Mouse (Mus musculus): ENCODE measurements around the gene Dnah2. TPM values are rescaled to one million over a fixed set of nuclear protein-coding genes. Genes with fewer than 3 reads are reported as not detected.
"Not testable (repeated sequence)": the region's sequence is repeated elsewhere in the genome, so short reads cannot be mapped to it uniquely, and the experiment has no call there.

Gene Dnah2
- total RNA-seq, 2 experiments from 2014 or later, result 0.10 to 0.30 TPM

DNA sequence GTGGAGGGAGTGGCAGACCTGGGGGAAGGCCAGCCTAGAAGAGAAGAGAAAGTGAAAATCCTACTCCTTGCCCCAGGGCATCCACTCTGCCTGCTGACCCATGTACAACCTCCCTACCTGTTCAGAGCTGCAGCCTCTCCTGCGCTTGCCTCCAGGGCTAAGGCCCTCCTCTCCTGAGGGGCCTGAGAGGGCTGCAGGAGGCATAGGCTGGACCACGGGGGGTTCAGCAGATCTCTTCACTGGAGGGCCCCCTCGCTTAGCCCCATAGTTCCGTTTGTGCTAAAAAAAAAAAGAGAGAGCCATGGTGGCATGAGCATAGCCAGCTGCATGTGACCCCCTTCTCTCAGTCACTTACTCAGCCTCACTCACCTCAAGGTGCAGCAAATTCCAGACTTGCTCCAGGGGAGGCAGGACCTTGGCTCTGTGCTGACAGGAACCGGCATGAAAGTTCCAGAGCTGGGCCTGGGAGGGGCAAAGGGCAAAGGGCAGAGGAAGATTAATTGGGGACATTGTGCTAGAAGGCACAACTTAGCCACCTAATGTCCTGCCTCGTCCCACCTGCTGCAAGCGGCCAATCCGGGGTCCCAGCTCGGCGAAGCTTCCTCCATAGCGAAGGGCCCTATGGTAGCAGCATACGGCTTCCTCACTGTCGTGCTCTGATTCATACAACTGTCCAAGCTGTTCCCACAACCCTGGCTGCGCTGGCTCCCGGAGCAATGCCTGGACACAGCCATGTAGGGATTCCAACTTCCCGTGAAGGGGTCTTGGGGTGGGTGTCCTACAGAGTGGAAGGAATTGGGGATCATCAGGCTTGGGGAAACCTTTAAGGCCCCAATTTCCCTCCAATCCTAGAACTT, 141.8 kb downstream of the Dnah2 start:
- DNase-seq, result no peak

DNA sequence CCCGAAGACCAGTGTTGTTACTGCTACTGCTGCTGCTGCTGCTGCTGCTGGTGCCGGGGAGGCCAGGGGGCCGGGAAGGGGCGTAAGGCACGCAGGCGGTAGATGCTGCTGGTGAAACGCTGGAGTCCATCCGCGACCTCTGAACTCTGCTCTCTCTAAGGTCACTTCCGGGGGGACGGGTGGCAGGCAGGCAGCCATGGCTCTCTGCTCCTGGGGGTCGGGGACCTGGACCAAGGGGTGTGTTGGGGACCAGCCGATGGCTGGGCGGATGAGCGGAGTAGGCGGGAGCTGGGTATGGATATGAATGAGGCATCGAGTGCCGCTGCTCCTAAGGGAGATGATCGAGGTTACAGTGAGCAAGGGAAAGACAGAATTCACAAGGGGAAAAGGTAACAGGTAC, 142.6 kb downstream of the Dnah2 start:
- DNase-seq, result no peak

DNA sequence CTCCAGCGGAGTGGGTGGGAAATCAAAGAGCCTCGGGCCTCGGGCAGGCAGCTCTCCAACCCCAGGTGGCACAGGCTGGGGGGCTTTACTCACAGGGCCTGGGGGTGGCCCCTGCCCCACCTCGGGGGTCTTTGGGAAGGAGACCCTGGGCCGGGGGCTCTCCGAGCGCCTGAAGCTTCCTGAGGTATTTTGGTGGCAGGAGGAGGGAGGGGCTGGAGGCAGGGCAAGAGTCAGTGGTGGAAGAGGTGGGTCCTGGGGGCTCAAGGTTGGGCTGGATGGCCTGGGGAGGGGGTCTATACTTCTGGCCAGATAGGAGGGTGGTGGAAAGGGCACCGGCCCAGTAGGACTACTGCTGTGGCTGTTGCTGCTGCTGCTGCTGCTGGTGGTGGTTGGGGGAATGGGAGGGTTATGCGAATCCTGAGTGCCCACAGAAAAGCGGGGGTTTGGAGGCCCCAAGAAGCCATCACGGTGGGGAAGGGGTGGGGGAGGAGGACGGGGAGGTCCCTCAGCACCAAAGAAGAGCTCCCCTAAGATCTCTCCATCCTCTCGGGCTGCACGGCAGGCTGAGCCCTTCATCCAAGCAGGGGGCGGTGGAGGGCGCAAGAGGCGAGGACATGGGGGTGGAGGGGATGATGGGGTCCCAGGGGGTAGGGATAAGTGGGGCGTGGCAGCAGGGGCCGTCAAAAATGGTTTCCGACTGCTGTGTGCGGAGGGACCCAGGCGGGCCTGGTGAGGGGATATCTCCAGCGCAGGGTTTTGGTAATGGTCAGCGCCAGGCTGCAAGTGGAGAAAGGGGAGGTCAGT, 143.3 kb downstream of the Dnah2 start:
- DNase-seq, result no peak

DNA sequence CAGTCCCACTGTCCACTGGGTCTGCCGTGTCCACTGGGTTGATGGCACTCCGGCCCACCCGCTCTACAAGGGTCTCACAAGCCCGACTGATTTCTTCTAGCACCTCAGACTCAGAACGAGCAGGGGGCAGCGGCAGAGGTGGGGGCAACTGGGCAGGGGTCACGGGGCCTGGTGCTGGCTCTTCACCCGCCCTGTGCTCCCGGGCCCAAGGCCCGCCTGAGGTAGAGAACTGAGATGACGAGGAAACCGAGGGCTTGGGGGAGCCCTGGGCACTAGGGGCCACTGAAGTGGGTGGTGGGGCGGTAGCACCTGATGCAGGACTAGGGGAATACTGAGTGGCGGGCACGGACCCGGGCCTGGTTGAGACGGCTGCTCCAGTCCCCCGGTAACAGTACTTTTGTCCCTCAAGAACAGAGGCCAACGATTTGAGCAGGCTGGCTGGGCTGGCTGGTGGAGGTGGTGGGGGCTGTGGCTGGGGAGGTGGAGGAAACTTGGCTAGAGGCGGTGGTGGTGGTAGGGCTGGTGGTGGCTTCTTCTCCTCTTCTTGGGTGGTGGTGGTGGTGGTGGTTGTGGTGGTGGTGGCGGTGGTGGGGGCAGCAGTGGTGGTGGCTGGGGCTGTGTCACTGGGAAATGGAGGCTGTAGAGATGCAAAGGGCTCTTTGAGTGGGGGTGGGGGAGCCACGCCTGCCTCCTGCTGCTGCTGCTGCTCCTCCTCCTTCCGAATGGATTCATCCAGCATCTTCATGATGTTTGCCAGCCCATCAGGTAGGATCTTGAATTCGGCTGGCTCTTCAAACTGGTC, 144.1 kb downstream of the Dnah2 start:
- DNase-seq, result no peak

GRCm38 (mm10) chr11:69403691-69404594, 145.0 kb downstream of the Dnah2 start:
- no peak for DNase-seq

DNA sequence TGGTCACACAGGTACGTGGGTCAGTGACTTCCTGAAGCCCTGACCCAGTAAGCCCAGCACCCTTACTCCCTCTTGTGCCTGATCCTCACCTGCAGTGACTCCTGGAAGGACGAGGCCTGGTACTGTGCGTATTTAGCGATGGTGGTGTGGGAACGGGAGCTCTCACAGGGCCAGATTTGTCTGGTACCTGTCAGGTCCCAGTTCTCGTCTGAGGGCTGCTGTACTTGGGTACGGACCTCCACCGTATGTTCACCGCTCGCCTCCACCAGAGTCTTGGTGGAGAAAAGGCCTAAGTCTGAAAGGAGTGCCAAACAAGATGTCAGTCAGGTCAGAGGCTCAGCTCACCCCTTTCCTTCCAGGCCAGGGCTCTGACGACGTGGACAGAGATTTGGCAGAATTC, 146.9 kb downstream of the Dnah2 start:
- DNase-seq, result no peak

GRCm38 (mm10) chr11:69401210-69401637, 147.7 kb downstream of the Dnah2 start:
- peak; percentile 86 to 91 for DNase-seq

- no peak for DNase-seq
These were observed 148.6 kb downstream of the Dnah2 start for GRCm38 (mm10) chr11:69400083-69400850.

DNA sequence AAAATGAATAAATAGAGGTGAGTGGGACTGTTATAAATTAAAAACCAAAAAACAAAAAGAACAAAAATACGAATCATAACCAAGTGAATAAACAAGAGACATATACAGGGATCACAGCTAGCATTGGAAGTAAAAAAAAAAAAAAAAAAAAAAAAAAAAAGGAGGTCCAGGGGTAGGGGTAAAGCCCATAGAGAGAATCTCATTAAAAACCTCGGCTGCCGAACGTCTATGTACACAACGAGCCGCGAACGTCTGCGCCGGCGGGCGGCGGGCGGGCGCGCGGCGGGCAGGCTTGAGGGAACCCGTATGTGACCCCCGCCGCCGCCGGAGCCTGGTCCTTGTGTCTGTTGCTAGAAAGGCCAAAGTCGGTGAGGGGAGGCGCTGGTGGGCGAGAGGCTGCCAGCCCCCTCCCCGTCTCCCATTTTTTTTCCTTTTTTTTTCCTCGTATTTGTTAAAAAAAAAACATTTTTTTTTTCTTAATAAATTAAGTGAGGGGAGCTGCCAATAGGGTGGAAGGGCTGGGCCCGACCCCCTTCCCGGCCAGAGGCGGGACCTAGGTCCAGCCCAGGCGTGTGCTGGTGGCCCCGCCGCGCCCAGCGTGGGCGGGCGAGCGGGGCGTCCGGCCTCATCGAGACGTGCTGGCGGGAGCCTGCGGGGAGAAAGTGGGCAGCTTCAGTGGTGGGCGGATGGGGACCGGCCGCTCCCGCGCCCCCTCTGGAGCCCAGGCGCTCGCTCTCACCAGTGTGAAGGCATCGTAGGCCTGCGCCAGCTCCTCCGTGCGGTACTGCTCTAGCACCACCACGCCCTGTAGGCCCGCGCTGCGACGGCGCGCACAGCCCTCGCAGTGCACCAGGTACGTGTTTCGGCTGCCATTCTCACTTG, 149.5 kb downstream of the Dnah2 start:
- DNase-seq, result no peak

- no peak for DNase-seq
These were observed 150.3 kb downstream of the Dnah2 start for GRCm38 (mm10) chr11:69398486-69399200.

GRCm38 (mm10) chr11:69398059-69398458, 150.9 kb downstream of the Dnah2 start, which contains the start of gene Tmem88:
Tmem88 (minus strand) TSS chr11:69398234.
- peak in 1 of 2 experiments; percentile 76 for DNase-seq

- DNase-seq, result no peak
These were observed 151.3 kb downstream of the Dnah2 start for GRCm38 (mm10) chr11:69397581-69398057.

GRCm38 (mm10) chr11:69396772-69397171, 152.1 kb downstream of the Dnah2 start:
- DNase-seq, result peak; percentile 53 to 72

GRCm38 (mm10) chr11:69395634-69396373, 153.1 kb downstream of the Dnah2 start:
- peak; percentile 93 to 95 for DNase-seq

GRCm38 (mm10) chr11:69395235-69395633, 153.7 kb downstream of the Dnah2 start, which contains the start of the genes Naa38 and Cyb5d1:
Naa38 (plus strand) TSS chr11:69395487.
Cyb5d1 (minus strand) TSS chr11:69395631.
- DNase-seq, result peak; percentile 89 to 91

- not testable (repeated sequence) for DNase-seq
These were observed 154.2 kb downstream of the Dnah2 start for GRCm38 (mm10) chr11:69394591-69395167.

Data from adrenal gland, postnatal 36 days (tissue).